Mouse (Mus musculus): ENCODE measurements at regions not wholly inside any gene's neighbourhood (a gene's known extent, or its start where the extent isn't known, plus 50 kb on each side); places are given as distances from the start of the nearest gene placed in this dataset.
A peak's percentile ranks its signal among the peaks of the same experiment; 100 is the strongest.

DNA sequence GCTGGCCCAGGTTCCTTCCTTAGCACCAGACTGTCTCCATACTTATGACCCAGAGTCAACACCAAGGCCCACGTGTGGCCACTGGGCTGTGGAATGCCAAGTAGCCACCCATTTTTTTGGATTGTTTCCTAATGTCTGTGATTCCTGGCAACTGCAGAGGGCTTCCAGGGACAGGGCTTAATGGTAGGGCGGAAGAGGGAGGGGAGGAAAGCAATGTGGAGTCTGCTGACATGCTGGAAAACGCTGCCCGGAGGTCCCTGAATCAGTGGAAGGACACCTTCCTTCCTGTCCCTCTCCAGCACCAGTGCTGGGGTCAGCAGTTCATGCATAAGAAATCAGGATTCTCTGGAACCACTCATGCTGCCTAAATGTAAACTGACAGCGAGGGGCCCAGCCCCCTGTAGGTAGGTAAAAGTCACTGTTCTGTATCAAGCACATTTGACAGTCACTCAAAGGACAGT, 90.8 kb downstream of the Iyd start:
- DNase-seq: no peak

DNA sequence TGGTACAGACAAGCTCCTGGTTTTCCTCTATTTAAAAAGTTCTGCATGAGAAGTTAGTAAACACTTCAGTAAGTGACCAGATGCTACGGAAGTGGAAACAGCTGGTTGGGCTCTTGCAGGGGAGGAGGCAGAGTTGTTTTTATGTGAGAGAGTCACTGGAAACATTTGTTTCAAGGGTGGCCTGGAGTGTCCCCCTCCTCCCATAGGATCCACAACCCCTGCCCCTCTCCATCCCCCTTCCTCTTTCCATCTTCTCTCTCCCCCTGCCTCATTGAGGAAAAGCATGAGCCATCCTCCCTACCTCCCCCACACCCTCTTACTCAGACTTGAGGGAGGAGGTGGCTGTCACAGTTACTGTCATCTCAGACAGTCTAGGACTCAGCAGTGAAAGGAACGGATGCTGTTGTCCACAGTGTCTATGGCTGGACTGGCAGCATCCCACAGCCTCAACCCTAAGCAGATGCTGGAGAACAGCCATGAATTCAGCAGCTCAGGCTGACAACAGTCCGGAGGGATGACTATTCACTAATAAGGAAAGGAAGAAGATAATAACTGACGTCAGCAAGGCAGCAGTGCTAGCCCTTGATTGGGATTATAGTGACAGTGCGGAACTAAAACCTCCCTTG, 93.9 kb downstream of the Iyd start:
- DNase-seq: peak in 1 of 2 experiments; percentile 10

DNA sequence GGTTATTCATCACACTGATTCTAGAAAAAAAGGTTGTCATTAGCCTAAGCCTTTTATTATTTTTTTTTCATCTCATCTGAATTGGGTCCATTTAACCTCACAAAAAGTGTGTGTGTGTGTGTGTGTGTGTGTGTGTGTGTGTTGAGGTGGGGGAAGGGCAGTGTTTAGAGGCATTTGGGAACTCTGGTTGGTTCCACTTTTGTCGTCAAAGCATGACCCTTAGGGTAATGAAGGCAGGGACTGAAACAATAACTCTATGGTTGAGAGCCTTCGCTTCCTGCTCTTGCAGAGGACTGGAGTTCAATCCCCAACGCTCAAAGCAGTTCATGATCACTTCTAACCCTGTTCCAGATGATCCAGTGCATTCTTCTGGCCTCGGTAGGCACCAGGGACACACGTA, 96.1 kb upstream of the Plekhg1 start:
- DNase-seq: peak; percentile 28 to 40

DNA sequence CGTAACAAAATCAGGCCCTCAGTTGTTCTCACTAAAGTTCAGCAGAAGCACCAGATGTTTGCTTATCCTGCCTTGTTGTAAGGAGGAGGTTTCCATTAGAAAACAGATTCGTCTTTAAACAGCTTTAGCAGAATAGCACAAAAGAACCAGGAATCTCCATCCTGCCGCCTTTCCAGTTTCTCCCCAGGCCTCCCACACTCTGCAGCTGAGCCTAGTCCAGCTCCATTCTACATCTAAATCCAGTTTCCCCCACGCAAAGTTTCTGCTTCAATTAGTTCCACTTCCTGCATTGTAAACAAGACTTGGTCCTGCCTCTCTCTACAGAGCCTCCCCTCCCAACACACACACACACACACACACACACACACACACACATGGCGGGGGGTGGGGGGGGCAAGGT, 95.1 kb upstream of the Plekhg1 start:
- peak; percentile 22 to 24 for DNase-seq

DNA sequence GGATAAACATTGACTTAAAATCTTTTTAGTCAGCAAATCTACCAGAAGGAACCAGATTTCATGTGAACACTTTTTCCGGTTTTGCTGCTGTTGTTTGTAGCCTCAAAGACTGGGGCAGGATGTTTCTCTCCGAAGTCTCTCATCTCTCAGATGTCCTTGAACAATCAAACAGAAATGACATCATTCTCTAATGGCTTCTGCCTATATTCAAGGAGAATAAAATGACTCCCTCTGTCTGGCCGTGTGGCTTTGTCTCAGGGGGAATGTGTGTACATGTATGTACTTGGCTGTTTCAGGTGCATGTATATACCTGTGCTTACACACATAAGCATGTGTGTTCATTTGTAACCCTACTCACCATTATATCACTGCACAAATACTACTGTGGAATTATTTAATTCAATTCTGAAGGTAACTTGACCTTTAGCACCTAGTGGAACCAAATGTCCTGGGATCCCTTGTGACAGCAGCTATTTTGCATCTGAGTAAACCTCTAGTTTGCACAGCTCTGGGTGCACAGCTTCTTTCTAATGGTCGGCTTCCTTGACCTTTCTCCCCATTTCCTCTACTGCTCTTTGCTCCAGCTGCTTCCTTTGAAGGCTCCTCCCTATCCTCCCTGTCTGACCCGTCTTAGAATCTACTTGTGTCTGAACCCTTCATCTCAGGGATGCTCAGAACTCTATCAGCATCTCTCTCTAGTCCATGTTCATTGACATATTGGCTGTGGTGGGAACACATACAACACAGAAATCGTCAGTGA, 93.8 kb upstream of the Plekhg1 start:
- DNase-seq: peak in 1 of 2 experiments; percentile 3

DNA sequence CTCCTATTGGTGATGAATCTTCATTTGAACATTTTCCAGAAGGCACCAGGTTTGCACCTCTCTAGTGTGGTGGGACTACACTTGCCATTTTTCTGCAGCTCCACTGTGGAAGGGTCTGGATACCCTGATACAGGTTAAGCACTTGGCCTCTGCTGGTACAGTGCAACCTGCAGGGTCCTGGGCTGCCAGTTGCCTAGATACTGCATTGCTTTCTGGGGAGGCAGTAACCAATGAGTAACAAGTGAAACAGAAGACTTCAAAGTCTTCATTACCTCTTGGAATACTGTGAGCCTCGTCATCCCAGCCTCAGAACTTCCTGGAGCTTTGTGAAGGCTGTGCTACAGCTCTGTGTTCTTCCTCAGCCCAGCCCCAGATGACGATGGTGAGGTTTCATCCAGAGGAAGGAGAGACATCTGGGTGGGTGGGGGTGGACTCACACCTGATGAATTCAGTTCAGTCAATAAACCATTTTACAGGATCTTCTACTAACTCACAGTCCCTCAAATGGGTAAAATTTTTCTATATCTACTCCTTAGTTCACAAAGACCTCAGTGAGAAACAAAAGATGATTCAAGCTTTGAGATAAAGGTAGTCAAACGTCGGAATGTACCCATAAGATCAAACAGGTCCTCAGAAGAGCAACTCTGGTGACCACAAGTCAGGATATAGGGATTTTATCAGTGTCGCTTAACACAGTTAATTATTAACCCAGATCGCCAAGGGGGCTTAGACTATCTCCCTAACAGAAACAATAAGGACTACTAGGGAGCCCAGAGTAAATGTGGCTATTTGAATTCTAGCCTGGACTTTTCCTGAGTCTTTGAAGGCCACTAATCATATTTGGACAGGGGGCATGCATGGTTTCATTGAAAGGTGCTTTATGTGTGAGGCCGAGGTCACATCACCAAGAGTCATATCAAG, 92.1 kb upstream of the Plekhg1 start:
- no peak for DNase-seq

DNA sequence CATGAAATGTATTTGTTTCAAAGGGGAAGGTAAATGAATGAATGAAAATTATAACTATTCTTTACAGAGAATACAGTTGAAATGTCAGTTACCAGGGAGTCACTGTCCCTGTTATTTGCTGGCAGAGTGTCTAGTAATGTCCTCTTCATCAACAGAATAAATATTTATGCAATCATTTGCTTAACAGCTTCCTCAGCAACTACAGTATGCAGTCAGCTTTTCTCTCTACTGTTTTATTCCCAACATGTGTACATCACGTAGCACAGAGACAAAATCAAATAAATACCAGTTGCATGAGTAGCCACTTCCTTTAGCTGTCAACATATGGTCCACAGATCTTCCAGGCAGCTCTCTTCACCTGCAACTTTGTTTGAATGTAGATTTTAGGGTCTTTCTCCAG, 90.2 kb upstream of the Plekhg1 start:
- no peak for DNase-seq

DNA sequence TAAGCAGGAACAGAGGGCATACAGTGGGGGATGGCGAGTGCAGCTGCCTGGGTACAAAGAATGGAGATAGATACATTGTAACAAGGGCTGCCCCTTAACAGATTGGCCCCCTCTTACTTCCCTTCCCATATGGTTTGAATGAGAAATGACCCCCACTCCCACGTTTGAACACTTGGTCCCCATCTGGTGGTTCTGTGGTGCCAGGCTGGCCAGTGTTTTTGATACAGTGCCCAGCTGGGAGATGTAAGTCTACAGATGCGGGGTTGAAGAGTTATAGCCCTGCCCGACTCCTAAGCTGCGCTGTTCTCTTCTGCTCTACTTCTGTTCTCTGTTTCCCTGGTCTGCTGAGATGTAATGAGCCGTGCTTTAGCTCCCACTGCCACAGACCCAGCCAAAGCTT, 89.6 kb upstream of the Plekhg1 start:
- DNase-seq: no peak

DNA sequence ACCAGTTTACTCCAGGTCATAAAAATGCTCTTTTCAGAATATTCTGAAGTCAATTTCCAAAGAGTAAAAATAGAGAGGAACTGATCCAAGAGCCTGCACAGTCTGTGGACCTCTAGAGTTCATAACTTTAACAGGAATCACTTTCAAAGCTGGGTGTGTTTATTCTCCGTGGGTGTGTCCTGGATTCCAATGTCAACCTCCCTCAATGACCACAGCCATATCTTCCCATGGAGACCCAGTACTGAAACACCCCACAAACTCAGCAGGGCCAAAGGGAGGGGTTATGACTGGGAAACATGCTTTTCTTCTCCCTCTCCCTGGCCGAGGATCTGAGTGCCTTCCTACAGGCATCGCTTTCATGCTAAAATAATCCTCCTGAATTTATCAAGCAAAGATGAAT, 87.6 kb upstream of the Plekhg1 start:
- no peak for DNase-seq

DNA sequence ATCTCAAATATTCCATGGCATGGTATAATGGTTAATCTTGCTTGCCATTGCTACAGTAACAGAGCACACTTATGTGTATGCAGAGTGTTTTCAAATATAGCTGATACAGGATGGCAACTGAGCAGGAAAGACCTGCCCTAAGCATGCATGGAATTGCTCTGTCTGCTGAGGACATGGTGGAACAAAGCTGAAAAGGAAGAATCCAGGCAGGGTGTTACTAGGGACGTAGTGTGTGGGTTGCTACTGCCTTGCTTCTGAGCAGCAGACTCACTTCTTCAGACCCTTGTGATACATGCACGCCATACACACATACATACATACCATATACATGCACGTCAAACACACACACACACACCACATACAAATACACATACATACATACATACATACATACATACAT, 84.1 kb upstream of the Plekhg1 start:
- no peak for DNase-seq

DNA sequence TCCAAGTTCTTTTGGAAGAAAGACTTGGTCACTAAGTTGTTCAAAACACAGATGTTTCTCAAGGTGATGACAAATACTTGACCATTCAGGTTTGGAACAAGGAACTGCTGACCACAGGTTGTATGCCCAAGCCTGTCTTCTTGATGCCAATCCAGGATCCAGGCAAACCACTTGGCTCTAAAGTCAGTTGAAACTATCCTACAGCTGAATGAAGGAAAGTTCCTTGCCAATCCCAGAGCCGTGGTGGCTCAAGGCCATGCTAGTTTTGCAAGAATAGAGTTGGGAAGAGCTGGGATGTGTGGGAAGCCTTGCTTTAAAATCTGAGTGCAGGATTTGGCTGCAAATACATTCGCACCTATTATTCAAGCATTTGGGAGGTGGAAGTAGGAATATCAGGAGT, 78.0 kb upstream of the Plekhg1 start:
- no peak for DNase-seq

DNA sequence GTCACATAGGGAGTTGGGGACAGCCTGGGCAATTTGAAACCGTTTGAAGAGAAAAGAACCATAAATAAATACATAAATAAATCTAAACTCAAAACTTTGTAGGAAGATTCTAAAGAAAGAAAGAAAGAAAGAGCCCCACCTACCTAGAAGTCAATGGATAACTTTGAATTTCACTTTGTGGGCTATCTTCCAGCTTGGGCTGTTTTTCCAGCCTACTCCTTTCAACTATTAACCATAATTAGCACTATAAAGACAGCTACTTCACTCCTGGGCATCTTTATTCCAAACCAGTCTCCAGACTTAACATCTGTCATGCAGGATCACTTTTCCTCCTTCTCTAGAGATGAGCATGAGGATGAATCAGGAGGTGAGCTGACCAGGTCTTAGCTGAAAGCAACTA, 77.6 kb upstream of the Plekhg1 start:
- DNase-seq: no peak

DNA sequence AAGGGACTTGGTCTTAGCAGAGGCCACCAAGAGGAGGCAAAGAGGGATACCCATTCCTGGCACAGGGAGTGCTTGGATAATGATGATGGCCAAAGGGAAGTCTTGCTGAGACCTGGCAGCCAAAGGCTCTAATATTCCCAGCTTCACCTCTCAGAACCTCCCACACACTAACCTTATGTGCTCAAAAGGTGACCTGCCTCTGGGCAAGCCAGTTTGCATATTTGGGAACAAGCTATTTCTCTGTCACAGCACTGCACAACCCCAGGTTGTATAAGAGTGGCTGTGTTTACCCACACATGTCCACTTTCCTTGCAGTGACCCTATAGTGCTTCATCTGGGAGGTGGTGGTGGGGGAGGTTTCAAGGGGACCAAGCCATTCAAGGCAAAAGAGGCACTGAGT, 76.9 kb upstream of the Plekhg1 start:
- DNase-seq: no peak

DNA sequence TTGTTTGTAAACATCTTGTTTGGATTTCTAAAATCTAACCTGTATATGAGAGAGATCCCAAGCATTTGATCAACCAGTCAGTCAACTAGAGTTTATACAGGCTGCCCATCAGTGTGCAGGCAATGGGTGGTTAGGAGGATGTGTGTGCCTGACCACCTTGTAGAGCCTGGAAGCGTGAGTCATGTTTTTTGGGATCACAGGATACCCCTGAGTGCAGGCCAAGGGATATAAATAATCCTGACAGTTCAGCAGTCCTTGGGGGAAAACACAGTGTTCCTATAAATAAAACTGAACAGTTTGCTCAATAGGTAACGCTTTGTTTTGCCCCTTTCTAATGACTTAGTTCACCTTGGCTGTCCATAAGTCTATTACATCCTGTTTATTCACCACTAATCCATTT, 55.7 kb upstream of the Plekhg1 start:
- DNase-seq: no peak

All from B cell, adult 2 months (primary cell).